Mouse (Mus musculus) stomach, embryonic 14.5 days (tissue): ENCODE measurements around the gene Acsl6. TPM values are rescaled to one million over a fixed set of nuclear protein-coding genes. Genes with fewer than 3 reads are reported as not detected.
A peak's percentile ranks its signal among the peaks of the same experiment; 100 is the strongest.

Source experiments
- ATAC-seq: fragments of 200-750 bp; cut with Nextera tagmentation; 2 replicates; pipeline ENCODE4 v1.8.0; 2017; ENCODE audit warnings: low read depth, moderate TSS enrichment; ENCODE audit not compliant: insufficient number of reproducible peaks, insufficient read depth, low FRiP score
- H3K27ac ChIP-seq: fragments of 300-500 bp; sonication (generic); 2 replicates; pipeline ENCODE4 v1.5.1; 2014; ENCODE audit warnings: mild to moderate bottlenecking, low read length, moderate library complexity, mixed read lengths
- H3K27me3 ChIP-seq: fragments of 300-500 bp; sonication (generic); 2 replicates; pipeline ENCODE4 v1.6.1; 2014; ENCODE audit warnings: low read length, control low read depth, mixed read lengths; ENCODE audit not compliant: control insufficient read depth, insufficient read depth
- H3K36me3 ChIP-seq: fragments of 300-500 bp; sonication (generic); 2 replicates; pipeline ENCODE4 v1.6.1; 2014; ENCODE audit warnings: mild to moderate bottlenecking, control low read depth, low read length, moderate library complexity, mixed read lengths; ENCODE audit not compliant: control insufficient read depth, insufficient read depth
- H3K4me1 ChIP-seq: fragments of 300-500 bp; sonication (generic); 2 replicates; pipeline ENCODE4 v1.6.1; 2014; ENCODE audit warnings: low read length, control low read depth, mixed read lengths; ENCODE audit not compliant: control insufficient read depth, insufficient read depth
- H3K4me2 ChIP-seq: fragments of 300-500 bp; sonication (generic); replicated peaks from 2 replicates; pipeline ENCODE4 v1.6.1; 2014; ENCODE audit warnings: low read depth, low read length, control low read depth
- H3K4me3 ChIP-seq: fragments of 300-500 bp; sonication (generic); 2 replicates; pipeline ENCODE4 v1.5.1; 2014; ENCODE audit warnings: low read depth, low read length, control low read depth
- H3K9ac ChIP-seq: fragments of 300-500 bp; sonication (generic); replicated peaks from 2 replicates; pipeline ENCODE4 v1.6.1; 2014; ENCODE audit warnings: low read depth, mild to moderate bottlenecking, control low read depth, low read length, moderate library complexity, mixed read lengths
- H3K9me3 ChIP-seq: fragments of 300-500 bp; sonication (generic); 2 replicates; pipeline ENCODE4 v1.6.1; 2016; ENCODE audit warnings: low read depth, low read length, control low read depth; ENCODE audit not compliant: control insufficient read depth
- WGBS: fragments of 180-500 bp; shearing (Covaris S2); extraction: QIAGEN DNeasy Blood & Tissue Kit; methylation state at CpG from one replicate; pipeline ENCODE4 v1.1.7; 2014; 5-methylcytosine and 5-hydroxymethylcytosine counted together
- polyA plus RNA-seq: library from polyadenylated mRNA; unstranded; fragments of >200 nt; fragmentation: Nextera tagmentation; extraction: Ambion mirVana; gene quantifications from 2 replicates; pipeline ENCODE4 v1.2.1, GENCODE M21; 2014

The Acsl6 gene
- 2.4 and 3.0 TPM in 2 replicates for polyA plus RNA-seq

DNA sequence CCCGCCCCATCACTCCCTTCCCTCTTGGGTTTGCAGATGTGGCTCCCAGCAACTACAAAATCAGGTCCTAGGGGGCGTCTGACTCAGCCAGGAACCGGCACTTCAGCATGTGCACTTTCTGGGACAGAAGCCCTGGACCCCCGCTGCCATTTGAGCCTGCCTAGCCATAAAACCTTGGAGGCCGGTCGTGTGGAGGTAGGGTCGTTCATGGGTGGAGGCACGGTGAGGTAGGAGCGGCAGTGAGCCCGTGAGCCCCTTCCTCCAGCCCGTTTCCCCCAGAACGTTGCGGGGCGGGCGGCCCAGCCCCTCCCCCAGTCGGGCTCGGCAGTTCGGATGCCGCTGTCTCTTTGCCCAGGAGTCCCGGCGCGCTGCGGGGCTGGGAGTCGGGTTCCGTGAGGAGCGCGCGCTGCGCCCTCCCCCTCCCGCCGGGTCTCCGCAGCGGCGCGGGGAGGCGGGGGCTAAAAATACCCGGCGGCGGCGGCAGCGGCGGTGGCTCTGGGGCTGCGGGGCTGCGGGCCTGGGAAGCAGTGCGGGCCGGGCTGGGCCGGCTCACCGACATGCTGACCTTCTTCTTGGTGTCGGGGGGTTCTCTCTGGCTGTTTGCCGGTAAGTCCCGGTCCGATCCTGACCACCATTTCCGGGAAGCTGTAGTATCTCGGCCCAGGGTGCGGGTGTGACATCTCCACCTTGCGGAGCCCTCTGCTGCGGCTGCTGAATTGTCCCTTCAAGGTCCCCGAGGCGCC, at the start of gene Acsl6:
Gene Acsl6, plus strand, starts transcription at position 71 of the 743 bp plus-strand sequence.
- Histone ChIP-seq H3K4me1 (peaks cover 4% of the 10 kb centered on the region; the same call in 1 of the 2 replicates), H3K27ac (no peak within 1 kb of the TSS), H3K27me3 (0 out of 2 replicates have a peak, but pooled peaks cover 3% of the 10 kb centered on the region), H3K9me3 (no peaks in the 10 kb centered on the region), H3K9ac (peak within 1 kb of the TSS; percentile 25; the same call in 1 of the 2 replicates), H3K4me3 (peak within 1 kb of the TSS; percentile 49), H3K36me3 (no peaks in the 10 kb centered on the region), H3K4me2 (peak within 1 kb of the TSS; percentile 92)
- under 1% methylated on average over 59 of the region's 59 CpGs for WGBS
- no peak for ATAC-seq

DNA sequence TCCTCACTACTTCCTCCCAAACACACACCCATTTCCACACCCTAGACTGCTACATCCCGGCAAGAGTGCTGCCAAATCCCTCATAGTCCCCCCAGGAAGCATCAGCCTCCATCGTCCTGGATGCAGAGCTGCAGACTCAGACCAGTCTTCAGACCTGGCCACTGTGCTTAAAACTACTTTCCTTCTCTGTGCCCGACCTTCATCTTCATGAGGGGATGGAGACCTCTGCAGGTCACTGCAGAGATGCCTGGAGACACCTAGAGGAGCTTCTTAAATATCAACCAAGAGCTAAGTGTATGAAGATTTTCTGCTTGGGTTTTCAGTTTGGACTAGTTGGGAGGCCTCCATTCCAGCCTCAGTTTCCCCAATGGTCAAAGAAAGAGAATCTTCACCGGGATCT, 49.5 kb upstream of the Acsl6 start:
- ATAC-seq: no peak
- Histone ChIP-seq H3K36me3 (no peaks in the 10 kb centered on the region), H3K27ac (no peak overlapping the region), H3K4me3 (no peak overlapping the region), H3K9me3 (no peaks in the 10 kb centered on the region), H3K9ac (no peak overlapping the region), H3K4me2 (no peak overlapping the region), H3K4me1 (no peaks in the 10 kb centered on the region), H3K27me3 (no peaks in the 10 kb centered on the region)
- 48% methylated on average over 4 of the region's 4 CpGs for WGBS

DNA sequence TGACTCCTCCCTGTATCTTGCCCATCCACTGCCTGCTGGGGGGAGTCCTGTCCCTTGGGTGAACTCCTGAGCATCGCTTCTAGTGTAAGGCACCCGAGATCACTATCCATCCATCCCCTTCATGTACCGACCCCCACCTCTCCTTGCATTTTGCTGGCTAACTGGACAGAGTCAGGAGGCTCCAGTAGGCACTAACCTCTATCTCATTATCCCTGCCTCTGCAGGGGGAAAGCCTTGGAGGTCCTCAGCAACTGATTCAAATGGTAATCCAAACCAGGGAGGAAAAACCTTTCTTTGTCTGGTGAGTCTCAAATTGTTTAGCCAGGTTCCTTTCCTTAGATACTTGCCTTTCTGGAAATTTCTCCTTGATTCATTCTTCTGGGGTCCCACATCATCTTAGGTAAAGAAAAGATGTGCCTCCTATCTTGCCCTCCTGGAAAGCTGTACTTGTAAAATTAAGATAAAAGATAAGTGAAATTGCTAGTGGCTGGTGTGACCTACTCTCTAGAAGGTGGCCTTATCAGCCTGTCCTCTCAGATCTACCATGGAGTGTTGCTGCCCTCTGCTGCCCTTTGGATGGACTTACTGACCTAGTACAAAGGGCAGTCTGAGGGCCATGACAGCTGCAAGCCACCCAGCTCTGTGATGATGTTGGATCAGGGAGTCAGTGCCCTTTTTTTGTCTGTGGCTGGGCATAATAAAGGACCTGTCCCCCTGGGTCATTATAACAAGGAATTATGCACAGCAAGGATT, 46.8 kb upstream of the Acsl6 start:
- no peak for ATAC-seq
- Histone ChIP-seq H3K36me3 (no peaks in the 10 kb centered on the region), H3K27ac (no peak overlapping the region), H3K9me3 (no peaks in the 10 kb centered on the region), H3K9ac (no peak overlapping the region), H3K4me1 (no peaks in the 10 kb centered on the region), H3K4me2 (no peak overlapping the region), H3K27me3 (no peaks in the 10 kb centered on the region), H3K4me3 (no peak overlapping the region)
- WGBS: 62% methylated on average over 3 of the region's 3 CpGs

DNA sequence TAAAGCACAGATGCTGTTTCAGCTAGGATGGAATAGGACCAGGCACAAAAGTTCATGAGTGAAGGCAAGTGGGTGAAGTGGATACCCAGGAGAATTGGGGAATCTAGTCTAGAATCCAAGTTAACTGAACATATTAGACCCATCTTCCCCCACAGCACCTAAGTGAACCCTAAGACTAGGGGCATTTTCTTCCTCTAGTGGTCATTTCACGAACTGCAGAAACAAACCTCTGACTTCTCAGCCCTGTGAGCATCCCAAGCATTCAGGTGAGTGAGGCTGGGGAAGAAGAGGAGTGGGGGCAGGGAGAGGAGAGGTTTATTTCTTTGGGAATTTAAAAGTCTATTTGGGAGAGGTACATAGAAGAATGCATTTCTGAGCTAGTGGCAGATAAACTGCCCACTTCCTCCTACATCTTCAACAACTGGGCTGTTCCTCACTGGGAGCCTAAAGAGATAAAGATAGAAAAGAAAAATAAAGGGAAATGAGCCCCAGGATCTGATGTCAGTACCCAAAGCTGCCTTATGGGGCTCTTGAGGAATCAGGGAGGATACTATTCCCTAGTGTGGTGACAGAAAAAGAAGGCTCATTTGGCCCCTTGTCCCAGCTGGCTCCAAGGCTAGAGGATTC, 40.1 kb upstream of the Acsl6 start:
- H3K27me3 ChIP-seq: no peaks in the 10 kb centered on the region
- H3K4me1 ChIP-seq: no peaks in the 10 kb centered on the region
- no peak for ATAC-seq
- no peak overlapping the region for H3K4me3 ChIP-seq
- no peak overlapping the region for H3K27ac ChIP-seq
- H3K9ac ChIP-seq: no peak overlapping the region
- H3K36me3 ChIP-seq: no peaks in the 10 kb centered on the region
- WGBS: 9% methylated on average over 1 of the region's 1 CpGs
- H3K9me3 ChIP-seq: no peaks in the 10 kb centered on the region
- H3K4me2 ChIP-seq: no peak overlapping the region

DNA sequence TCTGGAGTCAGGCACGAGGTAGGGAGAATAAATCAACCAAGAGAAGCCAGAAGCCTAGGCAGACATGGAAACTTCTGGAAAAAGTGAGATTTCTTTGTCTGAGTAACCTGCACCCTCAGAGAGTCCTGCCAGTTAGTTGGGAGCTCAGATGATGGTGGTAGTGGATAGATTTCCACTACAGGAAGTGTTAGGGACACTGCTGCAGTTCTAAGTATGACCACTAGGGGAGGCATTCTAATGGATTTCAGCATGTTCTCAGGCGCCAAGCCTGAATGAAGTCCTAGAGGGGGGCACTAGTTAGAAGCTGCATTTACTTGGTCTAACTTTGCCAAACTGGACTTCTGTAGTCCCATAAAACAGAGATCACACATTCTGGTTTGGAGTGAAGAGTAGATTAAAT, 39.1 kb upstream of the Acsl6 start:
- no peak overlapping the region for H3K27ac ChIP-seq
- H3K9me3 ChIP-seq: no peaks in the 10 kb centered on the region
- WGBS: 38% methylated on average over 2 of the region's 2 CpGs
- H3K36me3 ChIP-seq: no peaks in the 10 kb centered on the region
- ATAC-seq: no peak
- H3K4me3 ChIP-seq: no peak overlapping the region
- no peaks in the 10 kb centered on the region for H3K4me1 ChIP-seq
- no peak overlapping the region for H3K9ac ChIP-seq
- no peaks in the 10 kb centered on the region for H3K27me3 ChIP-seq
- H3K4me2 ChIP-seq: no peak overlapping the region

DNA sequence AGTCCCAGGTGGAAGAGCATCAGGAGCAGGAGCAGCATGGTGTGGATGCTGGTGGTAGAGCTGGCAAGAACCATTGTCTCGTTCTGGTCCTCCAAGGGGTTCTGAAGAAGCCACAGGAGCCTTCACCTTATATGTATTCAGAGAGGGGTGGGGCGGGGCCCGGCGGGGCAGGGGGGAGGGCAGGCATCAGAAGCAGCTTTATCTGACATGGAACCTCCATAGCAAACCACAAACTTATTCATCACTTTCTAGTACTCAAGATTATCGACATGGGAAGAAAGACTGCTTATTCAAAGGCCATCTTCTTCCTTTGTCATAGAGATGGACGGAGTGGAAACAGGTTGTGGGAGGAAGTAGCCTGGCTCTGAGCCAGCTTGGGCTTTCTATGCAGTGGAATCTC, 36.4 kb upstream of the Acsl6 start, which contains the start of gene Il3:
Gene Il3, minus strand, starts transcription at position 101 of the 400 bp plus-strand sequence.
- H3K27ac ChIP-seq: no peak within 1 kb of the TSS
- 80% methylated on average over 6 of the region's 6 CpGs for WGBS
- H3K27me3 ChIP-seq: no peaks in the 10 kb centered on the region
- no peak within 1 kb of the TSS for H3K4me3 ChIP-seq
- H3K9me3 ChIP-seq: no peaks in the 10 kb centered on the region
- no peak within 1 kb of the TSS for H3K9ac ChIP-seq
- H3K36me3 ChIP-seq: no peaks in the 10 kb centered on the region
- no peak for ATAC-seq
- H3K4me1 ChIP-seq: no peaks in the 10 kb centered on the region
- no peak within 1 kb of the TSS for H3K4me2 ChIP-seq

DNA sequence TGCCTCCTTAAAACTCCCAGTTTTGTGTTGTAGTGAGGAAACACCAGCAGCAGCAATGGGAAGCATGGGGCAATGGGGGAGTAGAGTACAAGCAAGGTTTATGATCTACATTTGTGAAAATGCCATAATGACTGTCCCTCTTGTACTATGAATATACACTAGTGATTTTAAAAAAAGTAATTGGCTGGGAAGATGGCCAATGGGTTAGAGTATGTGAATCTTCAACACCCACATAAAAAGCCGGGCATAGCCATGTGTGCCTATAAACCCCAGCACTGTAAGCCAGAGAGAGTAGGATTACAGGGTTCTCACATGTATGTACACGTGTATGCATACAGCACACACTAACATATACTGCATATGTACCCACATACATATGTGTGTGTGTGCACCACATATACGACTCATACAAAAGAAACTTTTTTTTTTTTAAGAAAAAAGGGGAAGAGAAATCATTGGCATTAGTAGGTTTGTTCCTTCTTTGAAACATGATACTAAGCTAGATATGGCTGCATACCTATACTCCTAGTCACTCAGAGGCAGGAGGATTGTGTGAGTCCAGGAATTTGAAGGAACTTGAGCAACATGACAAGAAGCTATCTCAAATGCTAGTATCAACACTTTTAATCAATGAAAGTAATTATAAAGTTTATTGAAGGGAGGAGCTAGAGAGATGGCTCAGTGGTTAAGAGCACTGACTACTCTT, 34.3 kb upstream of the Acsl6 start:
- no peaks in the 10 kb centered on the region for H3K4me1 ChIP-seq
- no peaks in the 10 kb centered on the region for H3K36me3 ChIP-seq
- 76% methylated on average over 3 of the region's 3 CpGs for WGBS
- no peak overlapping the region for H3K4me2 ChIP-seq
- no peak for ATAC-seq
- no peak overlapping the region for H3K9ac ChIP-seq
- H3K4me3 ChIP-seq: no peak overlapping the region
- H3K27ac ChIP-seq: no peak overlapping the region
- H3K27me3 ChIP-seq: no peaks in the 10 kb centered on the region
- H3K9me3 ChIP-seq: no peaks in the 10 kb centered on the region

DNA sequence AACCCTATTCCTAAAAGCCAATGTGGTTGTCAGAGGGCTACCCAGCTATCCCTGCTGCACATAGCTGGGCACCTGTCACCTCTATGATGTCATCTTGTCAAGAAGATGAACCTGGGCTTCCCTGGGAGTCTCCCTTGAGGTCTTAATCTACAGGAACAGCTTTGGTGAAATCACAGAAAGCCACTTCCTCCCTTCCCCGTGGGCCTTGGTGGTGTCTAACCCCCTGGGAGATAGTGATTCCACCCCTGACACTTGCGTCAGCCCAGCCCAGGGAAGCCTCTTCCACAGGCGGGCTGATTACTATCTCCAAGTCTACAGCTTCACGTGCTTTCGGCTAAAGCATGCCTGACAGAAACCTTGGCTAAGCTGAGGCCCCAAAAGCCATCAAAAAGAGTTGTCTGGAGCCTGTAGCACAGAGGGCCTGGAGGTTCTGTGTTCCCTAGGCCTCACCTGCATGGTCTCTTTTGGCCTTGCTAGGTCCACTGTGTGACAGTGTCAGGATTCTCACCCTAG, 32.1 kb upstream of the Acsl6 start:
- no peak for ATAC-seq
- Histone ChIP-seq H3K9ac (no peak overlapping the region), H3K27me3 (no peaks in the 10 kb centered on the region), H3K9me3 (no peaks in the 10 kb centered on the region), H3K27ac (no peak overlapping the region), H3K4me3 (no peak overlapping the region), H3K4me2 (no peak overlapping the region), H3K4me1 (no peaks in the 10 kb centered on the region), H3K36me3 (no peaks in the 10 kb centered on the region)
- 78% methylated on average over 5 of the region's 5 CpGs for WGBS
